Mouse (Mus musculus): ENCODE data around the gene Gpr68. TPM values are rescaled to one million over a fixed set of nuclear protein-coding genes. Genes with fewer than 3 reads are reported as not detected.

Gene Gpr68
- polyA plus RNA-seq, 1 experiment, result 1.4 TPM

DNA sequence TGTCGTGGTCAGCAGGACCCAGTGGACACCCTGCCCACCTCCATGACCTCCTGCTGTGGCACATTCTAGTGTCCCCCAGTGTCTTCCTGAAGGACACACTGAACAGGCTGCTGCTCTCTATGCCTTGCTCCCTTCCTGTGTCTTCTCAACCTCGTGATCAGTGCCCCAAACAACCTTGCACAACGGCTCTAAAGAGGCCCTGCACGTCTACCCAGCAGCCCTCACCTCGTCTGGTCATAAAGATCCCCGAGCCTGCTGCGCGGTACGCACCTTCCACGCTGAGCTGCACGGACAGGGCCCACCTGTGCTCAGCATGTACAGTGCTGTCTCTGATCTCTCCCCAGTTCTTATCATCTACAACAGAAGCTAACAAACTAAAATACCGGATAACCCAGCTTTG is 38.0 kb upstream of the Gpr68 start:
- H3K4me3 ChIP-seq (replicated peaks; ENCODE audit: control insufficient read depth, low read depth, low read length), result no peak overlapping the region
- TF ChIP-seq POLR2A (IDR thresholded peaks at IDR 0.05; ENCODE audit: borderline replicate concordance, control insufficient read depth, low read depth, low read length) (no peak), CTCF (IDR thresholded peaks at IDR 0.05; ENCODE audit: control insufficient read depth, insufficient read depth, low read length) (no peak)
- H3K27ac ChIP-seq (ENCODE audit: control insufficient read depth, insufficient read depth, low read depth, low read length, poor library complexity), result no peak overlapping the region
- WGBS, result 92% methylated on average over 12 of the region's 12 CpGs
- H3K4me1 ChIP-seq (ENCODE audit: control insufficient read depth, insufficient read depth, low read length), result no peaks in the 10 kb centered on the region

DNA sequence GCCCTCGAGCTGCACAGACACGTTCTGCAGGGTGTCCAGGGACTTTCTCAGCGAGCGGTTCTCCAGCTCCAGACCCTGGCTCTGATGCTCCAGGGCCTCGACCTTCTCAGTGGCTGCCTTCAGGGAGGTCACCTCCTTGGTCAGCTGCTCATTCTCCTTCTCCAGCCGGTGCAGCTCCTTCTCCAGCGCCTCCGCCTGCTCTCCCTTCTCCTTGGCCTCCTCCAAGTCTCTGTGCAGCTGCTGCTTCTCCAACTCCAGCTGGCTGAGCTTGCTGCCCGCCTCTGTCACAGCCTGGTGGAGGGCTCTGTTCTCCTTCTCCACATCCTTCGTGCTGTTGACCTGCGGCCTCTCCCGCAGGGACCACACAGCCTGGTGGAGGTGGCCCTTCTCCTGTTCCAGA is 37.5 kb upstream of the Gpr68 start:
- WGBS, result 95% methylated on average over 12 of the region's 12 CpGs
- Histone ChIP-seq H3K4me3 (replicated peaks; ENCODE audit: control insufficient read depth, low read depth, low read length) (no peak overlapping the region), H3K27ac (ENCODE audit: control insufficient read depth, insufficient read depth, low read depth, low read length, poor library complexity) (no peak overlapping the region), H3K4me1 (ENCODE audit: control insufficient read depth, insufficient read depth, low read length) (no peaks in the 10 kb centered on the region)
- TF ChIP-seq POLR2A (IDR thresholded peaks at IDR 0.05; ENCODE audit: borderline replicate concordance, control insufficient read depth, low read depth, low read length) (no peak), CTCF (IDR thresholded peaks at IDR 0.05; ENCODE audit: control insufficient read depth, insufficient read depth, low read length) (no peak)

DNA sequence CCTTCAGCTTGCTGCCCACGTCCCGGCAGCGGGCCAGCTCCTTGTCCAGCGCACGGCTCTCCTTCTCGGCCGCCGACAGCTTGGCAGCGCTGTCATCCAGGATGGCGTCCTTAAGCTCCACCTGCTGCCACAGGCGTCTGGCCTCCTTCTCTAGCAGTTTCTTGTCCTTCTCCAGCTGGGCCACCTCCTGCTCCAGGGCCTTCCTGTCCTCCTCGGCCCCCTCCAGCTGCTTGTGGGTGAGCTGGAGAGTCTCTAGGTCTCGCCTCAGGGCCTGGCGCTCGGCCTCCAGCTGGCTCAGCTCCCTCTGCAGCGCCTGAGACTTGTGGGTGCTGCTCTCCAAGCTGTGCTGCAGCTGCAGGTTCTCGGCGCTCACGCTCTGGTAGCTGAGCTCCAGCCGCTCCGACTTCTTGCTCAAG is 36.9 kb upstream of the Gpr68 start:
- TF ChIP-seq CTCF (IDR thresholded peaks at IDR 0.05; ENCODE audit: control insufficient read depth, insufficient read depth, low read length), result no peak
- TF ChIP-seq POLR2A (IDR thresholded peaks at IDR 0.05; ENCODE audit: borderline replicate concordance, control insufficient read depth, low read depth, low read length), result no peak

DNA sequence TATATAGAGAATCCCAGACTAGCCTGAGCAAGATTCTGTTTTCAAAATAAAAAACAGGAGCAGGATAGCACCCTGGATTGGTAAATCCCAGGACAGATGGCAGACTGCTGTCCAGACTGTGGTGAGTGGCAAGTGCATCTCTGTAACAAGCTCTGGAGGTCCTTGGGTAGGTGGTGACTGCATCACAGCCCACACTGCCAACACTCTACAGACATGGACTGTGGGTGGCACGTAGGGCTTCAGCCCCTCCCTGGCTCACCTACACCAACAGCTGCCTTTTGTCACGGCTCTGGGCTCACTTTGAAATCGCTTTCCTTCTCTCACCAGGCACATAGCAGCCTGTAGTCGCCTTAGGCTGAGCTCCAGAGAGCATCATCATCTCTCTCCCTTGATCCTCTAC is 35.1 kb upstream of the Gpr68 start:
- 89% methylated on average over 4 of the region's 4 CpGs for WGBS
- no peak for TF ChIP-seq POLR2A (IDR thresholded peaks at IDR 0.05; ENCODE audit: borderline replicate concordance, control insufficient read depth, low read depth, low read length)
- TF ChIP-seq CTCF (IDR thresholded peaks at IDR 0.05; ENCODE audit: control insufficient read depth, insufficient read depth, low read length), result no peak
- no peak overlapping the region for H3K27ac ChIP-seq (ENCODE audit: control insufficient read depth, insufficient read depth, low read depth, low read length, poor library complexity)
- H3K4me1 ChIP-seq (ENCODE audit: control insufficient read depth, insufficient read depth, low read length), result peaks cover 2% of the 10 kb centered on the region; the same call in 1 of the 2 replicates
- H3K4me3 ChIP-seq (replicated peaks; ENCODE audit: control insufficient read depth, low read depth, low read length), result no peak overlapping the region

More for the DNA sequence above, 36.9 kb upstream of the Gpr68 start:
- WGBS, result 94% methylated on average over 21 of the region's 21 CpGs
- H3K4me1 ChIP-seq (ENCODE audit: control insufficient read depth, insufficient read depth, low read length), result no peaks in the 10 kb centered on the region
- no peak overlapping the region for H3K27ac ChIP-seq (ENCODE audit: control insufficient read depth, insufficient read depth, low read depth, low read length, poor library complexity)
- no peak overlapping the region for H3K4me3 ChIP-seq (replicated peaks; ENCODE audit: control insufficient read depth, low read depth, low read length)

DNA sequence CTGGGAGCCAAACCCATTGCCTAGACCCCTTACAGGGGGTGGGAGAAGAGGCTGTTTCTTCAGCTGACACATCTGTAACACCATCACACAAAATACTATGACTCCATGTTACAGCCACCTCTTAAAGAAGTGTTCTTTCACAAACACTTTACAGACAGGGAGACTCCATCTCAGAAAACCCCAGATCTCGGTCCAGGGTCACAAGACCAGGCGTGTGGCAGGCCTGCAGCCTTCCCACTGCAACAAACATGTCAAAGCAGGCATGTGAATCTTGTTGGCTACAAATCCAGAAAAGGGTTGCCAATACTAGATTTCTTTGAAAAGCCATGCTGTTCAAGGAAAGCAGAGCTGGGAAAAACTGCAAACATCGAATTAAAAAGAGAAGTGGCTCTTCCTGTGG is 33.4 kb upstream of the Gpr68 start:
- WGBS, result 64% methylated on average over 3 of the region's 3 CpGs
- Histone ChIP-seq H3K4me3 (replicated peaks; ENCODE audit: control insufficient read depth, low read depth, low read length) (no peak overlapping the region), H3K27ac (ENCODE audit: control insufficient read depth, insufficient read depth, low read depth, low read length, poor library complexity) (no peak overlapping the region), H3K4me1 (ENCODE audit: control insufficient read depth, insufficient read depth, low read length) (peaks cover 5% of the 10 kb centered on the region)
- TF ChIP-seq CTCF (IDR thresholded peaks at IDR 0.05; ENCODE audit: control insufficient read depth, insufficient read depth, low read length) (no peak), POLR2A (IDR thresholded peaks at IDR 0.05; ENCODE audit: borderline replicate concordance, control insufficient read depth, low read depth, low read length) (no peak)

DNA sequence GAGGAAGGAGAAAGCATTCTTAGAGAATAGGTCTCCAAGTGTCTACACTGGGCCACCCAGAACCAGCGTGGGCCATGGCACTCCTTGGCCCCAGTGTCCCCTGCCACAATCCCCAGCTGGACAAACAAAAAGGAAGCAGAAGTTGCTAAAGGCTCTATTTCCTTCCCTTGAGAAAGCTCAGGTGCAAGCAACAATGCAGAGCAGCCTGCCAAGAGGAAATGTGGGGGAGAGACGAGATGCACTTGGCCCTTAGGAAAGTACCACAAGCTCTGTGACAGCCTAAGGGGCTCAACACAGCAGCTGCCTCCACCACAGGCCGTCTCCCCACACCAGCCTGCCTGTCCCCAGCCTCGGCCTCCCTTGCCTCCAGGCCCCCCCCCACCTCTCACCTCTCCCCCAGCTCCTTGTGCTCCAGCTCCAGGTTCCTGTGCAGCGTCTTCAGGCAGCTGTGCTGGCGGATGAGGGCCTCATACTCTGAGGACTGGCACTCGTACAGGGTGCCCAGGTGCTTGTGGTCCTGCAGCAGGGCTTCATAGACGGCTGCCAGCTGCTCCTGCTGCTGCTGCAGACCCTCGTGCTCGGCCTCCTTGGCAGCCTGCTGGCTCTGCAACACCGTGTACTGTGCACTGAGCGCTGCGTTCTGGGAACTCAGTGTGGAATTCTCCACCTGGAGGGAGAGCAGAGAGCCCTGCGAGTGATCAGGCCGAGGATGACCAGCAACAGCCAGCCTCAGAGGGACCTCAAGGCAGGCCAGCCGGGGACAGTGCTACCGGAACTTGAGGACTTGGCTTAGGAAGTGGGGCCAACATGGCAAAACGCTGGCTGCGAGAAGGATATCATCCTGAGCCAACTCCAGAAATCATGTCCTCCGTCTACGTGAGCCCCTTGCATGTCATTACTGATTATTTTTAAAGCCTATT is 29.7 kb upstream of the Gpr68 start:
- no peak overlapping the region for H3K4me3 ChIP-seq (replicated peaks; ENCODE audit: control insufficient read depth, low read depth, low read length)
- peak overlapping the region; percentile 67 for H3K27ac ChIP-seq (ENCODE audit: control insufficient read depth, insufficient read depth, low read depth, low read length, poor library complexity)
- peaks cover 5% of the 10 kb centered on the region for H3K4me1 ChIP-seq (ENCODE audit: control insufficient read depth, insufficient read depth, low read length)
- 62% methylated on average over 21 of the region's 21 CpGs for WGBS
- TF ChIP-seq POLR2A (IDR thresholded peaks at IDR 0.05; ENCODE audit: borderline replicate concordance, control insufficient read depth, low read depth, low read length), result 0 out of 2 replicates have a peak, but pooled peaks have one; percentile 10
- TF ChIP-seq CTCF (IDR thresholded peaks at IDR 0.05; ENCODE audit: control insufficient read depth, insufficient read depth, low read length), result no peak

DNA sequence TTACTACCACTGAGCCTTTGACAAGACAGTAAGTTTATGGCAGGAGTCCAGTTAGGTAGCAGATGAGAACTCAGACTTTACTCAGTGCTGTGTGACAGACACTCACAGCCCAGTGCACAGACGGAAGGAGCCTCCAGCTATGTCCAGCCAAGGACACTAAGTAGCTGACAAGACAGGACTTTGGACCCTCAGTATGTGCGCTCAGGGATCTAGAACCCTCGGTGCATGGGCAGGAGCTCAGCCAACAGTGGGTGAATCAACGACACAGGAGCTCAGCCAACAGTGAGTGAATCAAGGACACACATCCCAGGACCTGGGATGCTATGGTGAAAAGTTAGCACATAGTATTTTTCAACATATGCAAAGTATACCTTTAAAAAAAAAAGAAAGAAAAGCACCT is 28.7 kb upstream of the Gpr68 start:
- peak overlapping the region; percentile 34; the same call in 1 of the 2 replicates for H3K27ac ChIP-seq (ENCODE audit: control insufficient read depth, insufficient read depth, low read depth, low read length, poor library complexity)
- H3K4me1 ChIP-seq (ENCODE audit: control insufficient read depth, insufficient read depth, low read length), result peaks cover 5% of the 10 kb centered on the region
- 93% methylated on average over 4 of the region's 4 CpGs for WGBS
- H3K4me3 ChIP-seq (replicated peaks; ENCODE audit: control insufficient read depth, low read depth, low read length), result no peak overlapping the region
- TF ChIP-seq CTCF (IDR thresholded peaks at IDR 0.05; ENCODE audit: control insufficient read depth, insufficient read depth, low read length) (no peak), POLR2A (IDR thresholded peaks at IDR 0.05; ENCODE audit: borderline replicate concordance, control insufficient read depth, low read depth, low read length) (no peak)

DNA sequence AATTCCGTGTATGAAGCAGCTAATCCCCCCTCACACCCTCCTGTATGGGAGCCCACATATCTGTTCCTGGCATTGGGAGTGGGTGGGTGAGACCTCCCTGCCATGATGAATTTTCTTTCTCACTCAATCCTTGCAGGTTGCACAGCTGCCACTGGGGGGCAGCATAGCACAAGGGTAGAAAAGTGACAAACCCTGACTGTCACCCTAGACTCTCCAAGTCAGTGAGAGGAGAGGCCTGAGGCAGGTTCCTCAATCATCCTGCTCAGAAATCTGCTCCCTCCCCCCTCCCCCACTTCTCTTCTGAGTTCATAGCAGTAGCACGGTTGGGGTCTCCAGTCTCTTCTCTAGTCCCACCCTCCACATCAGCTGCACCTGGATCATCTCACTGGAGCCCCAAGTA is 28.1 kb upstream of the Gpr68 start:
- peak overlapping the region; percentile 34; the same call in 1 of the 2 replicates for H3K27ac ChIP-seq (ENCODE audit: control insufficient read depth, insufficient read depth, low read depth, low read length, poor library complexity)
- 18% methylated on average over 2 of the region's 2 CpGs for WGBS

More for the DNA sequence above, 28.1 kb upstream of the Gpr68 start:
- Histone ChIP-seq H3K4me3 (replicated peaks; ENCODE audit: control insufficient read depth, low read depth, low read length) (no peak overlapping the region), H3K4me1 (ENCODE audit: control insufficient read depth, insufficient read depth, low read length) (peaks cover 5% of the 10 kb centered on the region)
- TF ChIP-seq CTCF (IDR thresholded peaks at IDR 0.05; ENCODE audit: control insufficient read depth, insufficient read depth, low read length) (peak; percentile 96), POLR2A (IDR thresholded peaks at IDR 0.05; ENCODE audit: borderline replicate concordance, control insufficient read depth, low read depth, low read length) (no peak)

Measured in bone marrow, adult 2 months (tissue).